Mouse (Mus musculus) intestine, embryonic 15.5 days (tissue): ENCODE measurements around the gene Zc3h10. TPM values are rescaled to one million over a fixed set of nuclear protein-coding genes. Genes with fewer than 3 reads are reported as not detected.

ENCODE experiments used
- ATAC-seq: fragments of 200-750 bp; cut with Nextera tagmentation; 2 replicates; pipeline ENCODE4 v1.8.0; 2017; ENCODE audit warnings: moderate TSS enrichment, moderate library complexity
- H3K27ac ChIP-seq: fragments of 300-500 bp; sonication (generic); 2 replicates; pipeline ENCODE4 v1.5.1; 2015; ENCODE audit warnings: mild to moderate bottlenecking, inconsistent platforms
- H3K27me3 ChIP-seq: fragments of 300-500 bp; sonication (generic); replicated peaks from 2 replicates; pipeline ENCODE4 v1.6.1; 2015; ENCODE audit warnings: inconsistent platforms
- H3K36me3 ChIP-seq: fragments of 300-500 bp; sonication (generic); 2 replicates; pipeline ENCODE4 v1.6.1; 2015; ENCODE audit warnings: inconsistent platforms
- H3K4me1 ChIP-seq: fragments of 300-500 bp; sonication (generic); replicated peaks from 2 replicates; pipeline ENCODE4 v1.6.1; 2015; ENCODE audit warnings: inconsistent platforms
- H3K4me2 ChIP-seq: fragments of 300-500 bp; sonication (generic); replicated peaks from 2 replicates; pipeline ENCODE4 v1.6.1; 2015; ENCODE audit warnings: mild to moderate bottlenecking, inconsistent platforms
- H3K4me3 ChIP-seq: fragments of 300-500 bp; sonication (generic); replicated peaks from 2 replicates; pipeline ENCODE4 v1.5.1; 2015; ENCODE audit warnings: inconsistent platforms
- H3K9ac ChIP-seq: fragments of 300-500 bp; sonication (generic); 2 replicates; pipeline ENCODE4 v1.6.1; 2015; ENCODE audit warnings: inconsistent platforms
- H3K9me3 ChIP-seq: fragments of 300-500 bp; sonication (generic); 2 replicates; pipeline ENCODE4 v1.6.1; 2016; ENCODE audit warnings: inconsistent platforms
- WGBS: fragments of 180-500 bp; shearing (Covaris S2); methylation state at CpG from one replicate; pipeline ENCODE4 v1.1.7; 2015; 5-methylcytosine and 5-hydroxymethylcytosine counted together
- polyA plus RNA-seq: library from polyadenylated mRNA; unstranded; fragments of >200 nt; fragmentation: Nextera tagmentation; extraction: Ambion mirVana; gene quantifications from 2 replicates; pipeline ENCODE4 v1.2.1, GENCODE M21; 2015

Gene Zc3h10
- polyA plus RNA-seq: 14.5 and 15.2 TPM in 2 replicates

DNA sequence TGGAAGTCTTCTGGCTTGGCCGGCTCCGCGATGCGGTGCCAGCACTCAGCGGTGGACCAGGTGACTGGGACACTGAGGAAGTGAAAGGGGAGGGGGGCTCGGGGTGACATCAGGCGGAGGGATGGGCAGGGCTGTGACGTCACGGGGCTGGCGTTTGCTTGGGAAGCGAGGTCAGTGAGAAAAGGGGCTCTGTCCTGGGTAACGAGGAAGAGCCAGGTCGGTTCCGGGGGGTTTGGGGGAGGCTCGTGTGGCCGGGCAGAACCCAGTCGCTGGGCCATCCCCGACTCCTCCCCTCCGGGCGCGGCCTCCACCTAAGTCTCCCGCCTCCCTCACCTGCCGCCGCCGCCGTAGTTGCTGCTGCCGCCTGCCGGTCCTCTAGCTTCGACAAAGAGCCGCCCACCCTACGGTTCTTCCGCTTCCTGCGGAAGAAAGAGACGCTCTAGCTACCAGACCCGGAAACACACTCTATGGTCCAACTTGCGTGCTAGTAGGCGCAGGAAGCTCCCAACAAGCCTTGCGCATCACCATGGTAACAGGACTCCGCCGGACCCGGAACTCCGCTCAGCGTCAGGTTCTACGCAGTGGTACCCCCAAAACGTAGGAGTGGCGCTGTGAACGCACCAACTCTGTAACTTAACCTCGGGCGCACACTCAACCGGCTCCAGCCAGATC lies at the start of gene Zc3h10:
Gene Zc3h10, minus strand, starts transcription at position 414 of the 672 bp plus-strand sequence.
- H3K27me3 ChIP-seq: no peaks in the 10 kb centered on the region
- peak within 1 kb of the TSS; percentile 76 for H3K9ac ChIP-seq
- peak within 1 kb of the TSS; percentile 67 for H3K4me2 ChIP-seq
- peak within 1 kb of the TSS; percentile 95 for H3K27ac ChIP-seq
- peak; percentile 89 for ATAC-seq
- H3K36me3 ChIP-seq: peaks cover 23% of the 10 kb centered on the region
- H3K4me3 ChIP-seq: peak within 1 kb of the TSS; percentile 74
- H3K4me1 ChIP-seq: peaks cover 9% of the 10 kb centered on the region
- H3K9me3 ChIP-seq: no peaks in the 10 kb centered on the region
- WGBS: under 1% methylated on average over 50 of the region's 50 CpGs

- H3K27me3 ChIP-seq: peaks cover 10% of the 10 kb centered on the region
- H3K9ac ChIP-seq: no peak overlapping the region
- 0 out of 2 replicates have a peak, but pooled peaks cover 4% of the 10 kb centered on the region for H3K4me1 ChIP-seq
- WGBS: 73% methylated on average over 5 of the region's 5 CpGs
- no peak for ATAC-seq
- H3K4me2 ChIP-seq: no peak overlapping the region
- no peak overlapping the region for H3K4me3 ChIP-seq
- no peaks in the 10 kb centered on the region for H3K36me3 ChIP-seq
- H3K27ac ChIP-seq: no peak overlapping the region
- no peaks in the 10 kb centered on the region for H3K9me3 ChIP-seq
These were observed 45.2 kb upstream of the Zc3h10 start for GRCm38 (mm10) chr10:128592797-128593196.

DNA sequence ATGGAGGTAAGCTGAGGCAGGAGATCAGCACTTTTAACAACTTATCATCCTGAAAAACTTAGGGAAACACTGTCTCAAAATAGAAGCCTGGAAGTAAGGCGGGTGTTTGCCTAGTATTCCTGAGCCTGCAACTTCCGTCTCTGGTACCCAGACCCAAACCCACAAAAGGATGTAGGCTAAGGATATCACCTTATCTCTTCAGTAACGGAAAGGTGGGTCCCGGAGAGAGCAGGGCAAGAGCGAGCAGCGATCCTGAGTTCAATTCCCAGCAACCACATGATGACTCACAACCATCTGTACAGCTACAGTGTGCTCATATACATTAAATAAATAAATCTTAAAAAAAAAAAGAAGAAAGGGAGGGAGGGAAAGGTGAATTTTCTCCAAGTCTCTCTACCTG lies 43.9 kb upstream of the Zc3h10 start:
- H3K4me3 ChIP-seq: no peak overlapping the region
- no peak overlapping the region for H3K27ac ChIP-seq
- H3K4me1 ChIP-seq: 0 out of 2 replicates have a peak, but pooled peaks cover 8% of the 10 kb centered on the region
- 82% methylated on average over 6 of the region's 6 CpGs for WGBS
- peaks cover 20% of the 10 kb centered on the region for H3K27me3 ChIP-seq
- no peak for ATAC-seq
- no peak overlapping the region for H3K4me2 ChIP-seq
- no peaks in the 10 kb centered on the region for H3K9me3 ChIP-seq
- no peak overlapping the region for H3K9ac ChIP-seq
- no peaks in the 10 kb centered on the region for H3K36me3 ChIP-seq

DNA sequence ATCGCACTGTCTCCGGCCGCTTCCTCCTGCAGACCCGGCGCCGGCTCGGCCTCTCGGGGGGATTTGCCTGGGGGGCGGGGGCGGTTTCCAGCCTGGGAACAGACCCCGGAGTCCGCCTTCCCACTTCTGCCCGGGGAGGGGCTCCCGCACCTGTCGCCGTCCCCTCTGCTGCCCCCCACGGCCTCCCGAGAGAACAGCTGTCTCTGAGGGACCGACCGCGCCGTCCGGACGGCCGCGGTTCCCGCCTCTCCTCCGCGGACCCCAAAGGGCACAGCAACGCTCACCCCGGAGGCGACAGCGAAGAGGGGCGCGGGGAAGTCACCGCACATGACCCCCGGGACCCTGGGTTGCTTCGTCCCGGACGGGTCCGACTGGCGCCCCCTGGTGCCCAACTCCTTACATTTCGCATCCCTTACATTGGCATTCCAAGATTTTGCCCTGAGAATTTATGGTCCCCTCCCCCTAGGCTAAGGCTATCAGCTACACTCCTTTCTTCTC lies 42.7 kb upstream of the Zc3h10 start:
- H3K9ac ChIP-seq: peak overlapping the region; percentile 66
- H3K9me3 ChIP-seq: no peaks in the 10 kb centered on the region
- peak; percentile 13 for ATAC-seq
- H3K4me1 ChIP-seq: 0 out of 2 replicates have a peak, but pooled peaks cover 11% of the 10 kb centered on the region
- H3K4me2 ChIP-seq: peak overlapping the region; percentile 95
- 0% methylated on average over 40 of the region's 43 CpGs for WGBS
- peaks cover 22% of the 10 kb centered on the region for H3K27me3 ChIP-seq
- H3K36me3 ChIP-seq: no peaks in the 10 kb centered on the region
- H3K4me3 ChIP-seq: peak overlapping the region; percentile 71
- peak overlapping the region; percentile 88 for H3K27ac ChIP-seq

DNA sequence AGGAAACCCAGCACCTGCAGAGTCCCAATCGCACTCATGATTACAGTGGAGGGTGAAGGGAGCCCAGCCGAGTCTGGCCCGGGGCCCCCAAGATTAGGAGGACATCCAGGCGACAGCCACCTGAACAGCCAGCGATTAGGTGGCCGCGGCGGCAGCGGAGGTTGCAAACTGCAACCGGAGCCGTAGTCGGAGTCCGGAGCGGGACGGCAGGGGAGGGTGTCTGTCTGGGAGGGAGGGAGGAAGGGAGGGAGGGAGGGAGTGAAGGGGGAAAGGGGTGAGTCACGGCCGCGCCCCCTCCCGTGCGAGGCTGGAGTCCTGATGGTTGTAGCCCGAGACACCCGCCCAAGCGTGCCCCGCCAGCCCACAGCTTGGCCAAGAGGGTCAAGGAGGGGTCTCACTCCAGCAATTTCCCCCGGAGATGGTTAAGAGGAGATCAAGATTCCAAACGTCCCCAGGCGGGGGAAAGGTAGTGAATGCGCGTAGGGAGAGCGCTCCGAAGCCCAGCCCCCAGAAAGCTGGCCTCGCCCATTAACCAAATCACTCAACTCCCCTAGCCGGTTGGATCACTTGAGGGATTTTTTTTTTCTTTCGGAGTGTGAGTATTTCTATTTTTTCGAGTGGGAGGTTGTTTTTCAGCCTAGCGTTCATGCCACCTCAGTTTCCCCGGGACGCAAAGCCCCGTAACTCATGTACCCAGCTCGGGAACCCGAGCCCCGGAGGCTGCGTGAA lies 42.1 kb upstream of the Zc3h10 start, which contains the start of gene Erbb3:
Gene Erbb3, minus strand, starts transcription at position 189 of the 729 bp plus-strand sequence.
- H3K9me3 ChIP-seq: no peaks in the 10 kb centered on the region
- H3K4me3 ChIP-seq: peak within 1 kb of the TSS; percentile 71
- peaks cover 22% of the 10 kb centered on the region for H3K27me3 ChIP-seq
- H3K36me3 ChIP-seq: no peaks in the 10 kb centered on the region
- peak within 1 kb of the TSS; percentile 95 for H3K4me2 ChIP-seq
- H3K9ac ChIP-seq: peak within 1 kb of the TSS; percentile 66
- 0 out of 2 replicates have a peak, but pooled peaks cover 11% of the 10 kb centered on the region for H3K4me1 ChIP-seq
- peak; percentile 72 for ATAC-seq
- whole genome bisulfite sequencing: under 1% methylated on average over 43 of the region's 43 CpGs
- H3K27ac ChIP-seq: peak within 1 kb of the TSS; percentile 88

- Histone ChIP-seq H3K9ac (peak overlapping the region; percentile 66), H3K9me3 (no peaks in the 10 kb centered on the region), H3K27ac (peak overlapping the region; percentile 88), H3K4me1 (peaks cover 16% of the 10 kb centered on the region; the same call in 1 of the 2 replicates), H3K4me2 (peak overlapping the region; percentile 95), H3K27me3 (peaks cover 22% of the 10 kb centered on the region), H3K36me3 (no peaks in the 10 kb centered on the region), H3K4me3 (peak overlapping the region; percentile 71)
- ATAC-seq: peak; percentile 26
- WGBS: 3% methylated on average over 23 of the region's 23 CpGs
These were observed 41.3 kb upstream of the Zc3h10 start for GRCm38 (mm10) chr10:128588775-128589463.

- peak overlapping the region; percentile 66 for H3K9ac ChIP-seq
These were observed 40.6 kb upstream of the Zc3h10 start for GRCm38 (mm10) chr10:128588136-128588535.

GRCm38 (mm10) chr10:128587697-128588096 lies 40.1 kb upstream of the Zc3h10 start:
- 37% methylated on average over 8 of the region's 8 CpGs for WGBS
- Histone ChIP-seq H3K4me1 (peaks cover 24% of the 10 kb centered on the region), H3K36me3 (no peaks in the 10 kb centered on the region), H3K27me3 (peaks cover 22% of the 10 kb centered on the region), H3K27ac (peak overlapping the region; percentile 88), H3K9me3 (no peaks in the 10 kb centered on the region), H3K9ac (peak overlapping the region; percentile 37), H3K4me3 (peak overlapping the region; percentile 71), H3K4me2 (peak overlapping the region; percentile 95)
- ATAC-seq: peak; percentile 76

More at GRCm38 (mm10) chr10:128588136-128588535, 40.6 kb upstream of the Zc3h10 start:
- WGBS: 11% methylated on average over 1 of the region's 1 CpGs
- peaks cover 23% of the 10 kb centered on the region for H3K4me1 ChIP-seq
- peaks cover 22% of the 10 kb centered on the region for H3K27me3 ChIP-seq
- H3K36me3 ChIP-seq: no peaks in the 10 kb centered on the region
- peak overlapping the region; percentile 71 for H3K4me3 ChIP-seq
- ATAC-seq: peak; percentile 5; the same call in 1 of the 2 replicates
- peak overlapping the region; percentile 88 for H3K27ac ChIP-seq
- peak overlapping the region; percentile 95 for H3K4me2 ChIP-seq
- no peaks in the 10 kb centered on the region for H3K9me3 ChIP-seq

GRCm38 (mm10) chr10:128587120-128587519 lies 39.5 kb upstream of the Zc3h10 start:
- H3K36me3 ChIP-seq: no peaks in the 10 kb centered on the region
- WGBS: 31% methylated on average over 4 of the region's 4 CpGs
- peaks cover 24% of the 10 kb centered on the region for H3K4me1 ChIP-seq
- ATAC-seq: peak; percentile 5; the same call in 1 of the 2 replicates
- H3K9ac ChIP-seq: peak overlapping the region; percentile 37
- H3K27me3 ChIP-seq: peaks cover 22% of the 10 kb centered on the region
- H3K9me3 ChIP-seq: no peaks in the 10 kb centered on the region
- peak overlapping the region; percentile 88 for H3K27ac ChIP-seq
- H3K4me2 ChIP-seq: peak overlapping the region; percentile 95
- H3K4me3 ChIP-seq: peak overlapping the region; percentile 71

- no peak for ATAC-seq
- Histone ChIP-seq H3K27me3 (peaks cover 22% of the 10 kb centered on the region), H3K4me2 (peak overlapping the region; percentile 95), H3K4me1 (peaks cover 24% of the 10 kb centered on the region), H3K27ac (peak overlapping the region; percentile 88), H3K4me3 (peak overlapping the region; percentile 71), H3K9me3 (no peaks in the 10 kb centered on the region), H3K36me3 (no peaks in the 10 kb centered on the region), H3K9ac (peak overlapping the region; percentile 37)
- 11% methylated on average over 1 of the region's 1 CpGs for WGBS
These were observed 39.0 kb upstream of the Zc3h10 start for GRCm38 (mm10) chr10:128586546-128586945.

GRCm38 (mm10) chr10:128584386-128584785 lies 36.8 kb upstream of the Zc3h10 start:
- Histone ChIP-seq H3K4me2 (peak overlapping the region; percentile 38), H3K36me3 (no peaks in the 10 kb centered on the region), H3K4me3 (no peak overlapping the region), H3K9ac (no peak overlapping the region), H3K4me1 (peaks cover 26% of the 10 kb centered on the region), H3K9me3 (no peaks in the 10 kb centered on the region), H3K27ac (peak overlapping the region; percentile 61), H3K27me3 (peaks cover 22% of the 10 kb centered on the region)
- WGBS: 6% methylated on average over 4 of the region's 4 CpGs
- peak; percentile 55 for ATAC-seq
